Mouse (Mus musculus) activated CD4-positive, CD25-positive, alpha-beta regulatory T cell, adult 4 months (primary cell): ENCODE measurements around the gene P2ry2. TPM values are rescaled to one million over a fixed set of nuclear protein-coding genes. Genes with fewer than 3 reads are reported as not detected.

Source experiments
- ATAC-seq: one replicate; pipeline ENCODE4 v1.8.0; 2017
- polyA plus RNA-seq, 2 experiments: library from polyadenylated mRNA; unstranded; fragments of 100-300 nt; shearing (Covaris generic); gene quantifications; one replicate each; pipeline ENCODE4 v1.2.1; 2017

P2ry2 gene
- polyA plus RNA-seq = under 1 TPM in 1 of 2 experiments, not detected in 1; 0.23 TPM

GRCm38 (mm10) chr7:101012541-101012940, at the start of gene P2ry2:
Gene P2ry2 (minus strand): TSS chr7:101012866.
- no peak for ATAC-seq

GRCm38 (mm10) chr7:101062246-101062645, 49.6 kb upstream of the P2ry2 start:
- no peak for ATAC-seq

- ATAC-seq = no peak
Measured at GRCm38 (mm10) chr7:101061381-101061780, 48.7 kb upstream of the P2ry2 start.

GRCm38 (mm10) chr7:101060476-101060875, 47.8 kb upstream of the P2ry2 start:
- peak; percentile 81 for ATAC-seq

- ATAC-seq = no peak
Measured at GRCm38 (mm10) chr7:101059188-101059587, 46.5 kb upstream of the P2ry2 start.

- no peak for ATAC-seq
Measured at GRCm38 (mm10) chr7:101057309-101057708, 44.6 kb upstream of the P2ry2 start.

GRCm38 (mm10) chr7:101053136-101053535, 40.5 kb upstream of the P2ry2 start:
- ATAC-seq = no peak

- no peak for ATAC-seq
Measured at GRCm38 (mm10) chr7:101051551-101052221, 39.0 kb upstream of the P2ry2 start.

- no peak for ATAC-seq
Measured at GRCm38 (mm10) chr7:101050724-101051550, 38.3 kb upstream of the P2ry2 start.

- ATAC-seq = no peak
Measured at GRCm38 (mm10) chr7:101049326-101050087, 36.8 kb upstream of the P2ry2 start.

GRCm38 (mm10) chr7:101048247-101048646, 35.6 kb upstream of the P2ry2 start:
- no peak for ATAC-seq

GRCm38 (mm10) chr7:101043846-101044541, 31.3 kb upstream of the P2ry2 start:
- no peak for ATAC-seq

GRCm38 (mm10) chr7:101041977-101042749, 29.5 kb upstream of the P2ry2 start:
- ATAC-seq = no peak

GRCm38 (mm10) chr7:101041544-101041943, 28.9 kb upstream of the P2ry2 start:
- no peak for ATAC-seq

GRCm38 (mm10) chr7:101033371-101033770, 20.7 kb upstream of the P2ry2 start:
- no peak for ATAC-seq

- ATAC-seq = no peak
Measured at GRCm38 (mm10) chr7:101031234-101031633, 18.6 kb upstream of the P2ry2 start.

- ATAC-seq = no peak
Measured at GRCm38 (mm10) chr7:101030756-101031155, 18.1 kb upstream of the P2ry2 start.

GRCm38 (mm10) chr7:101029446-101029845, 16.8 kb upstream of the P2ry2 start:
- no peak for ATAC-seq

- ATAC-seq = no peak
Measured at GRCm38 (mm10) chr7:101028991-101029390, 16.3 kb upstream of the P2ry2 start.

- ATAC-seq = no peak
Measured at GRCm38 (mm10) chr7:101028444-101028757, 15.7 kb upstream of the P2ry2 start.

- ATAC-seq = no peak
Measured at GRCm38 (mm10) chr7:101027623-101028443, 15.2 kb upstream of the P2ry2 start.
